Mouse (Mus musculus) brain, embryonic 14.5 days (tissue): ENCODE results near the gene Mafg. TPM values are rescaled to one million over a fixed set of nuclear protein-coding genes. Genes with fewer than 3 reads are reported as not detected.
"Not testable (repeated sequence)": the region's sequence is repeated elsewhere in the genome, so short reads cannot be mapped to it uniquely, and the experiment has no call there.

ENCODE experiments used
- DNase-seq: peaks from one replicate; pipeline ENCODE4 v3.0.0-alpha.2; 2011; ENCODE audit warnings: low read depth
- CTCF ChIP-seq: fragments of 200-500 bp; IDR thresholded peaks from 2 replicates; pipeline ENCODE4 v1.5.1; 2012; ENCODE audit warnings: inconsistent platforms, mild to moderate bottlenecking, moderate library complexity, borderline replicate concordance; ENCODE audit not compliant: insufficient read depth, insufficient read length; ENCODE audit errors: extremely low read depth
- POLR2A ChIP-seq: fragments of 200-500 bp; IDR thresholded peaks from 2 replicates; pipeline ENCODE4 v1.6.1; 2012; ENCODE audit warnings: mild to moderate bottlenecking, inconsistent platforms, borderline replicate concordance; ENCODE audit not compliant: poor library complexity, insufficient read depth, insufficient read length, severe bottlenecking; ENCODE audit errors: extremely low read depth
- polyA plus RNA-seq: library from polyadenylated mRNA; depleted of rRNA; stranded (reverse); fragments of >200 nt; gene quantifications from 2 replicates; pipeline ENCODE4 v1.2.3, GENCODE M21; 2012; rRNA removed

Gene Mafg
- 57.4 and 57.6 TPM in 2 replicates for polyA plus RNA-seq

DNA sequence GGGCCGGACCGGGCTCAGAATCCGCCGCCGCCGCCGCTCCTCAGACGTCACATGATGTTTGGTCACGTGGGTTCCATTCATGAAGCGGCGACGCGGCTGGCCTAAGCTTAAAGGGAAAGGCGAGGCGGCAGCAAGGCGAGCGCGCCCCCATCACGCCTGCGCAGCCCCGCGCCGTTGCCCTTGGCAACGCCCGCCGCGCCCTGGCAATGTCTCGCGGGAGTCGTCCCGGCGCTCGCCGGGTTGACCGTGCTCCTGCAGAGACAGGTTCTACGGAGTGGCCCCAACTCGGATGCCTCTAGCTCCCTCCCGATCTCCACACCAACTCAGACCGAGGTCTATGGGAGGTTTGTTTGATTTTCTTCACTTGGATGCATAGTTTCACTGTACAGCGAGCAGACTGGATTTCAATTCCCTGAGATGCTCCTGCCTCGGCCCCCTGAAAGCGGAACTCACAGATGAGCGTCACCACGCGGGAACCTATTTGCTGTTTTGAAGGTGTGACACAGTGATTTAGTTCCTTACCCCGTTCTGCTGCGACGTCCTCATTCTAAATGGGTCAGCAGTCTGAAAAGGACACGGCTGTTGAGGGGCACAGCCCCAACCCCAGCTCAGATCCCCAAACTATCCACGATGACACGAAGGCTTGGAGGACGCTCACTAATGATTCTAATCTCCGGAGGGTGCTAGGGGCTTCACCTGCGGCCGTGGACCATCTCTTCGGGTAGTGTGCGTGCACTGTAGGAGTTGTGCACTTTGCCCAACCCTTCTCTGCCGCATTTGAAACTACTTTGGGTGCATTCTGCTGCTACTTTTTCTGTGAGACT, at the start of gene Mafg:
Gene Mafg, minus strand, starts transcription at position 81 of the 824 bp plus-strand sequence.
- no peak; the same call in 1 of the 2 replicates for TF ChIP-seq POLR2A
- no peak for TF ChIP-seq CTCF
- peak; percentile 98 for DNase-seq

- no peak for DNase-seq
- TF ChIP-seq CTCF (no peak), POLR2A (no peak)
Measured at GRCm38 (mm10) chr11:120682683-120683082, 49.3 kb upstream of the Mafg start.

GRCm38 (mm10) chr11:120679909-120680308, 46.5 kb upstream of the Mafg start:
- no peak for DNase-seq
- TF ChIP-seq CTCF (peak; percentile 29; the same call in 1 of the 2 replicates), POLR2A (no peak)

DNA sequence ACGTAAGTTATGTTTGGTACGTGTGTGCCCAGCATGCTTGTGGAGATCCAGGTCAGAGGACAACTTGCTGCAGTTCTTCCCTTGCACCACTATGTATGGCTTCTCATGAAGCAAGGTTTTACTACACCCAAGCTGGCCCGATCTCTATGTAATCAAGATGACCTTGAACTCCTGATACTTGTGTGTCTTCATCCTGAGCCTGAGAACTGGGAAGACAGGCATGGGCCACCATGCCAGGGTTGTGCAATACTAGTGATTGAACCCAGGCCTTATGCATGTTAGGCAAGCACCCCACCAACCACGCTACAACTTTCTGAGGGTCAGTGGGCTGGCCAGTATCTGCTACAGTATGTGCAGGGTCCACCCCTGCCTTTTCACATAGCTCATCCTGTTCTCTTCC, 43.6 kb upstream of the Mafg start:
- no peak for TF ChIP-seq POLR2A
- no peak for TF ChIP-seq CTCF
- no peak for DNase-seq

GRCm38 (mm10) chr11:120675875-120676274, 42.5 kb upstream of the Mafg start:
- not testable (repeated sequence) for DNase-seq

GRCm38 (mm10) chr11:120673594-120674122, 40.3 kb upstream of the Mafg start:
- TF ChIP-seq CTCF (no peak), POLR2A (no peak)
- DNase-seq, result no peak

- peak; percentile 97 for DNase-seq
- peak; percentile 44 for TF ChIP-seq POLR2A
- TF ChIP-seq CTCF, result no peak
Measured at GRCm38 (mm10) chr11:120672687-120673593, 39.5 kb upstream of the Mafg start, which contains the start of gene Aspscr1. TSS of gene Aspscr1 (plus strand) at chr11:120672973.

- no peak for TF ChIP-seq CTCF
- TF ChIP-seq POLR2A, result no peak
- no peak for DNase-seq
Measured at GRCm38 (mm10) chr11:120666617-120667016, 33.2 kb upstream of the Mafg start.

DNA sequence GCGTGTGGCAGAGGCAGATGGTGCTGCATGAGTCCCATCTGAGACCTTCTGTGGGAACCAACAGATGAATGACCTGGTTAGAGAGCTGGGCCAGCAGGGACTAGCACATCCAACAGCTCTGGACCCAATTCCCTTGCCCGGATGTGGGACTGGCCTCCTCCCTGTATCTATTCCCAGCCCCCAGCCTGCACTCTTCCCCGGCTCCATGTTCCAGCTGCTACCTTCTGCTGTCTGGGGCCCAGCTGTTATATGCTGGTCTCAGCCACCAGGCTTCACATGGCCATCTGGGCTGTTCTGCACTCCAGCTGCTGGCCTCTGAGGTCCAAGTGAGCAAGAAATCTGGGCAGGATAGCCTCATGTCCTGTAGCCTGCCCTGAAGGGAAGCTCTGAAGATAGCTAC, 32.0 kb upstream of the Mafg start:
- TF ChIP-seq CTCF (no peak), POLR2A (no peak)
- no peak for DNase-seq

GRCm38 (mm10) chr11:120663714-120664113, 30.3 kb upstream of the Mafg start:
- TF ChIP-seq POLR2A, result no peak
- TF ChIP-seq CTCF, result no peak
- no peak for DNase-seq

- TF ChIP-seq CTCF, result no peak
- TF ChIP-seq POLR2A, result no peak
Measured at GRCm38 (mm10) chr11:120662759-120663158, 29.4 kb upstream of the Mafg start.

More at GRCm38 (mm10) chr11:120662759-120663158, 29.4 kb upstream of the Mafg start:
- DNase-seq, result peak; percentile 28
